Comparison of ENCODE assay signal across 1 mouse cellular context in genomic region chr5:24750321-24751304, GRCm38 (mm10).
TF ChIP-seq lines count a peak whose summit lies in the region.

No protein-coding gene starts in this region.

TF ChIP-seq in MEL, 35 proteins besides CTCF, POLR2A, EP300 and RAD21 (continued from another document):
- TF ChIP-seq MYC (IDR thresholded peaks at IDR 0.05; ENCODE audit: low read depth, low read length) (no peak), KAT2A (conservative IDR thresholded peaks at IDR 0.05; ENCODE audit: low read depth, low read length) (no peak), ZNF384 (IDR thresholded peaks at IDR 0.05; ENCODE audit: low read depth, low read length) (0 out of 2 replicates have a peak, but pooled peaks have one; percentile 25), SMC3 (IDR thresholded peaks at IDR 0.05; ENCODE audit: low read depth, low read length) (peak; percentile 56), MYB (IDR thresholded peaks at IDR 0.05; ENCODE audit: low read depth, low read length) (no peak), CHD1 (IDR thresholded peaks at IDR 0.05; ENCODE audit: low read depth, low read length) (no peak), ETS1 (IDR thresholded peaks at IDR 0.05; ENCODE audit: low read depth, low read length) (no peak), E2F4 (IDR thresholded peaks at IDR 0.05; ENCODE audit: borderline replicate concordance, low read depth, low read length) (no peak), TAL1 (IDR thresholded peaks at IDR 0.05; ENCODE audit: low read length) (no peak), GABPA (IDR thresholded peaks at IDR 0.05; ENCODE audit: low read depth, low read length) (no peak), BHLHE40 (IDR thresholded peaks at IDR 0.05; ENCODE audit: borderline replicate concordance, low read depth, low read length) (no peak)
